Mouse (Mus musculus): ENCODE results near the gene Trpv2. TPM values are rescaled to one million over a fixed set of nuclear protein-coding genes. Genes with fewer than 3 reads are reported as not detected.
A peak's percentile ranks its signal among the peaks of the same experiment; 100 is the strongest.

The Trpv2 gene
- polyA plus RNA-seq, 1 experiment from 2014 or later, result 3.4 TPM

GRCm38 (mm10) chr11:62550227-62550685 is 24.0 kb upstream of the Trpv2 start:
- peak overlapping the region; percentile 93 for H3K4me2 ChIP-seq
- peak overlapping the region; percentile 84 for H3K4me3 ChIP-seq
- peaks cover 24% of the 10 kb centered on the region for H3K36me3 ChIP-seq
- H3K4me1 ChIP-seq, result peaks cover 31% of the 10 kb centered on the region
- no peaks in the 10 kb centered on the region for H3K9me3 ChIP-seq
- peak overlapping the region; percentile 98 for H3K27ac ChIP-seq (replicated peaks)
- H3K27me3 ChIP-seq (replicated peaks), result no peaks in the 10 kb centered on the region
- 2% methylated on average over 11 of the region's 11 CpGs for WGBS
- H3K9ac ChIP-seq, result peak overlapping the region; percentile 98
- ATAC-seq (ENCODE audit: extremely low read depth, insufficient number of reproducible peaks, low FRiP score, low TSS enrichment), result peak; percentile 59

- peak within 1 kb of the TSS; percentile 84 for H3K4me3 ChIP-seq
- H3K36me3 ChIP-seq, result peaks cover 29% of the 10 kb centered on the region
- peak within 1 kb of the TSS; percentile 98 for H3K27ac ChIP-seq (replicated peaks)
- under 1% methylated on average over 40 of the region's 40 CpGs for WGBS
- peak; percentile 92 for ATAC-seq (ENCODE audit: extremely low read depth, insufficient number of reproducible peaks, low FRiP score, low TSS enrichment)
- H3K4me1 ChIP-seq, result peaks cover 35% of the 10 kb centered on the region
- H3K9me3 ChIP-seq, result no peaks in the 10 kb centered on the region
- peak within 1 kb of the TSS; percentile 98 for H3K9ac ChIP-seq
- peak within 1 kb of the TSS; percentile 93 for H3K4me2 ChIP-seq
- no peaks in the 10 kb centered on the region for H3K27me3 ChIP-seq (replicated peaks)
These were observed 23.5 kb upstream of the Trpv2 start, which contains the start of gene Ubb for GRCm38 (mm10) chr11:62550727-62551225. Gene Ubb, plus strand, starts transcription at chr11:62551171.

GRCm38 (mm10) chr11:62551226-62552119 is 22.8 kb upstream of the Trpv2 start:
- Histone ChIP-seq H3K36me3 (peaks cover 32% of the 10 kb centered on the region), H3K4me1 (peaks cover 37% of the 10 kb centered on the region), H3K27ac (replicated peaks) (peak overlapping the region; percentile 98), H3K9ac (peak overlapping the region; percentile 91), H3K4me3 (peak overlapping the region; percentile 84), H3K27me3 (replicated peaks) (no peaks in the 10 kb centered on the region), H3K4me2 (peak overlapping the region; percentile 93), H3K9me3 (no peaks in the 10 kb centered on the region)
- WGBS, result under 1% methylated on average over 58 of the region's 58 CpGs
- peak; percentile 62 for ATAC-seq (ENCODE audit: extremely low read depth, insufficient number of reproducible peaks, low FRiP score, low TSS enrichment)

GRCm38 (mm10) chr11:62553186-62553585 is 21.1 kb upstream of the Trpv2 start:
- Histone ChIP-seq H3K27ac (replicated peaks) (no peak overlapping the region), H3K27me3 (replicated peaks) (no peaks in the 10 kb centered on the region), H3K4me1 (peaks cover 37% of the 10 kb centered on the region), H3K9ac (peak overlapping the region; percentile 85), H3K4me3 (peak overlapping the region; percentile 67), H3K36me3 (peaks cover 32% of the 10 kb centered on the region), H3K9me3 (no peaks in the 10 kb centered on the region), H3K4me2 (peak overlapping the region; percentile 97)
- WGBS, result 26% methylated on average over 1 of the region's 1 CpGs
- no peak for ATAC-seq (ENCODE audit: extremely low read depth, insufficient number of reproducible peaks, low FRiP score, low TSS enrichment)

GRCm38 (mm10) chr11:62553633-62554032 is 20.7 kb upstream of the Trpv2 start:
- Histone ChIP-seq H3K4me2 (peak overlapping the region; percentile 97), H3K27ac (replicated peaks) (no peak overlapping the region; the same call in 1 of the 2 replicates), H3K4me1 (peaks cover 37% of the 10 kb centered on the region), H3K27me3 (replicated peaks) (no peaks in the 10 kb centered on the region), H3K9ac (peak overlapping the region; percentile 85), H3K4me3 (peak overlapping the region; percentile 67), H3K9me3 (no peaks in the 10 kb centered on the region), H3K36me3 (peaks cover 32% of the 10 kb centered on the region)
- 81% methylated on average over 5 of the region's 5 CpGs for WGBS
- no peak for ATAC-seq (ENCODE audit: extremely low read depth, insufficient number of reproducible peaks, low FRiP score, low TSS enrichment)

- WGBS, result 70% methylated on average over 5 of the region's 5 CpGs
- Histone ChIP-seq H3K27ac (replicated peaks) (0 out of 2 replicates have a peak overlapping the region, but pooled peaks have one; percentile 28), H3K9me3 (no peaks in the 10 kb centered on the region), H3K9ac (peak overlapping the region; percentile 85), H3K4me1 (peaks cover 40% of the 10 kb centered on the region), H3K36me3 (peaks cover 32% of the 10 kb centered on the region), H3K27me3 (replicated peaks) (no peaks in the 10 kb centered on the region), H3K4me3 (peak overlapping the region; percentile 67), H3K4me2 (peak overlapping the region; percentile 97)
- no peak for ATAC-seq (ENCODE audit: extremely low read depth, insufficient number of reproducible peaks, low FRiP score, low TSS enrichment)
These were observed 20.0 kb upstream of the Trpv2 start for GRCm38 (mm10) chr11:62554163-62554855.

- Histone ChIP-seq H3K9me3 (no peaks in the 10 kb centered on the region), H3K4me3 (peak overlapping the region; percentile 67), H3K36me3 (peaks cover 32% of the 10 kb centered on the region), H3K27me3 (replicated peaks) (no peaks in the 10 kb centered on the region), H3K9ac (peak overlapping the region; percentile 85; the same call in 1 of the 2 replicates), H3K27ac (replicated peaks) (peak overlapping the region; percentile 28; the same call in 1 of the 2 replicates), H3K4me1 (peaks cover 36% of the 10 kb centered on the region), H3K4me2 (peak overlapping the region; percentile 97)
- no peak for ATAC-seq (ENCODE audit: extremely low read depth, insufficient number of reproducible peaks, low FRiP score, low TSS enrichment)
These were observed 19.3 kb upstream of the Trpv2 start for GRCm38 (mm10) chr11:62554934-62555517.

- peak overlapping the region; percentile 7; the same call in 1 of the 2 replicates for H3K9ac ChIP-seq
- no peaks in the 10 kb centered on the region for H3K9me3 ChIP-seq
- ATAC-seq (ENCODE audit: extremely low read depth, insufficient number of reproducible peaks, low FRiP score, low TSS enrichment), result no peak
- peaks cover 32% of the 10 kb centered on the region for H3K36me3 ChIP-seq
- no peak overlapping the region for H3K27ac ChIP-seq (replicated peaks)
- H3K4me3 ChIP-seq, result peak overlapping the region; percentile 67
- peaks cover 36% of the 10 kb centered on the region for H3K4me1 ChIP-seq
- H3K4me2 ChIP-seq, result peak overlapping the region; percentile 97
- no peaks in the 10 kb centered on the region for H3K27me3 ChIP-seq (replicated peaks)
These were observed 18.3 kb upstream of the Trpv2 start for GRCm38 (mm10) chr11:62555896-62556412.

- 0 out of 2 replicates have a peak, but pooled peaks cover 4% of the 10 kb centered on the region for H3K27me3 ChIP-seq (replicated peaks)
- H3K4me3 ChIP-seq, result 0 out of 2 replicates have a peak overlapping the region, but pooled peaks have one; percentile 3
- no peak for ATAC-seq (ENCODE audit: extremely low read depth, insufficient number of reproducible peaks, low FRiP score, low TSS enrichment)
- 54% methylated on average over 5 of the region's 5 CpGs for WGBS
- peak overlapping the region; percentile 97 for H3K4me2 ChIP-seq
- peaks cover 36% of the 10 kb centered on the region for H3K4me1 ChIP-seq
- H3K36me3 ChIP-seq, result peaks cover 32% of the 10 kb centered on the region
- H3K9me3 ChIP-seq, result no peaks in the 10 kb centered on the region
- no peak overlapping the region for H3K27ac ChIP-seq (replicated peaks)
- no peak overlapping the region for H3K9ac ChIP-seq
These were observed 17.1 kb upstream of the Trpv2 start for GRCm38 (mm10) chr11:62557205-62557604.

GRCm38 (mm10) chr11:62558152-62558551 is 16.1 kb upstream of the Trpv2 start:
- 0 out of 2 replicates have a peak, but pooled peaks cover 4% of the 10 kb centered on the region for H3K27me3 ChIP-seq (replicated peaks)
- H3K4me2 ChIP-seq, result no peak overlapping the region
- peaks cover 35% of the 10 kb centered on the region for H3K4me1 ChIP-seq
- H3K36me3 ChIP-seq, result peaks cover 29% of the 10 kb centered on the region
- ATAC-seq (ENCODE audit: extremely low read depth, insufficient number of reproducible peaks, low FRiP score, low TSS enrichment), result no peak
- H3K27ac ChIP-seq (replicated peaks), result no peak overlapping the region
- 77% methylated on average over 2 of the region's 2 CpGs for WGBS
- no peaks in the 10 kb centered on the region for H3K9me3 ChIP-seq
- no peak overlapping the region for H3K9ac ChIP-seq
- H3K4me3 ChIP-seq, result no peak overlapping the region

Measured in heart, embryonic 13.5 days (tissue).